Mouse (Mus musculus): ENCODE data around the gene C1qa. TPM values are rescaled to one million over a fixed set of nuclear protein-coding genes. Genes with fewer than 3 reads are reported as not detected.
A peak's percentile ranks its signal among the peaks of the same experiment; 100 is the strongest.

The C1qa gene
- 19.9 and 24.3 TPM in 2 replicates for polyA plus RNA-seq (2015; fragmentation: Nextera tagmentation; extraction: Ambion mirVana)

DNA sequence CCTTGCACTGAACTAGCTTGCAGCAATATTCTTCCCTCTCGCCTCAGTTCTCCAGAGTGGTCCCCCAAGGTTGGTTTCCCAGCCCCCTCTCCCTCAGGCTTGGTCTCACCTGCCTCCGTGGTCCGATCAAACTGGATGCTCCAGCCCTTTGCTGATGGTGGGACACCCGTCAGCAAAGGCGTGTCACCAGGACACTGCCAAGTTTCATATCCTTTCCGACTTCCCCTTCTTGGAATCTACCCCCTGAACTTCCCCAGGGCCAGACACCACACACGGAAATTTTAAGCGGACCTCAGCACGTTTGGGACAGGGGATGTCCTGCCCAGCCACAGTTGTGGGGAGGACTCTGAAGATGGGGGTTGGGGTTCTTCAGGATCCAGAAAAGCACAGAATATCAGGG is at the start of gene C1qa:
Gene C1qa (minus strand): TSS at position 167 of the 400 bp plus-strand sequence.
- H3K9me3 ChIP-seq (replicated peaks): no peaks in the 10 kb centered on the region
- no peak for ATAC-seq (replicated peaks; ENCODE audit: low FRiP score)
- no peak within 1 kb of the TSS for H3K9ac ChIP-seq
- H3K4me3 ChIP-seq (replicated peaks): no peak within 1 kb of the TSS
- no peak within 1 kb of the TSS for H3K27ac ChIP-seq
- H3K36me3 ChIP-seq: no peaks in the 10 kb centered on the region
- H3K27me3 ChIP-seq: peaks cover 49% of the 10 kb centered on the region
- peaks cover 13% of the 10 kb centered on the region; the same call in 1 of the 2 replicates for H3K4me1 ChIP-seq
- no peak within 1 kb of the TSS for H3K4me2 ChIP-seq
- WGBS: 77% methylated on average over 9 of the region's 9 CpGs

DNA sequence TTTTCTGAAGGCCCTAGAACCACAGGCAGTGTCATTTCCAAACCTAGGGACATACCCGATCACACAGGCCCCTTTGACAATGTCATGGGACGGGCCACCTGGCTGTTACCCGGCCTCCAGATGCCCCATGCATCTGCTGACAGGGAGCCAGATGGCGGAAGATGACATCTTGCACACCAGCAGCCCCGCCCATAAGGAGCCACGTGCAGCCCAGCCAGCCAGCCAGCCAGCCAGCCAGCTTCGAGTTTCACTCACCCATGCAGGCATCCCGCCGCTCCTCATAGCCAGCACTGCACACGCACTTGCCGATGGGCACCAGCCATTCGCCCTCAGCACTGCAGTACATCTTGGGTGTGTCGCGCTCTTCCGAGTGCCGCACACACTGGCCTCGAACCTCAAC is 46.8 kb upstream of the C1qa start:
- Histone ChIP-seq H3K27ac (no peak overlapping the region), H3K4me3 (replicated peaks) (no peak overlapping the region), H3K9ac (no peak overlapping the region), H3K36me3 (no peaks in the 10 kb centered on the region), H3K27me3 (peaks cover 81% of the 10 kb centered on the region), H3K9me3 (replicated peaks) (no peaks in the 10 kb centered on the region), H3K4me2 (no peak overlapping the region), H3K4me1 (peaks cover 24% of the 10 kb centered on the region)
- ATAC-seq (replicated peaks; ENCODE audit: low FRiP score): no peak
- WGBS: 55% methylated on average over 17 of the region's 17 CpGs

DNA sequence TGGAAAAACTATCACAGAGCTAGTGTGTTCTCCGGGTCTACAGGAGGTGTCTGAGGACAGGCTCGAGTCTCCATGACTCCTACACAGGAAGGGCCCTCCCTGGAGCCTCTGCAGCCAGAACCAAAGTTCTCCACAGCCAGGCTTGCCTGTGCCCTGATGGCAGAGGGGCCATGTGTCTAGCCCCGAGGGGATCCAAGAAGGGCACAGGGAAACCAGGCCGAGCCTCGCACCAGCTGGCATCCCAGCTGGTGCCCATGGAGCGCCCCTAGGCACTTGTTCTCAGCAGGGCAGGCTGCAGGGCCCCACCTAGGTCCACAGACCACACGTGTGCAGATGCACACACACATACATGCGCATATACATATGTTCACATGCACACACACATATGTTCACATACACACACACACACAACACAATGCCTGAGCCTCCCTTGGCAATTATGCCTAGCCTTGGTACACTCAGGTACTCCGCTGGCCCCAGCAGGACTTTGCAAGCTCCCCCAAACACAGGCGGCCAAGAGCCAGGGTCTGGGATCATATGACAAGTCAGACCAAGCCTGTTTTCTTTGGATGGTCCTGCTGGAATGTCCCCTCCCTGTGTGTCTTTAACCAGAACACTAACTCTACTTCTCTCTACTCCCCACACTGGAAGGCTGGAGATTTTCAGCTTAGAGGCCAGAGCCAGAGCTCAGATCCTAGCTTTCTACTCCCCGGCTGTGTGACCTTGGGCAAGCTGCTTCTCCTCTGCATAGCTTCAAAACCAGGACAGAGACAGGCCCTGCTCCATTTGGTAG is 46.2 kb upstream of the C1qa start:
- H3K9ac ChIP-seq: no peak overlapping the region
- H3K4me1 ChIP-seq: peaks cover 23% of the 10 kb centered on the region
- H3K27ac ChIP-seq: no peak overlapping the region
- H3K27me3 ChIP-seq: peaks cover 79% of the 10 kb centered on the region
- no peaks in the 10 kb centered on the region for H3K9me3 ChIP-seq (replicated peaks)
- no peak for ATAC-seq (replicated peaks; ENCODE audit: low FRiP score)
- WGBS: 68% methylated on average over 11 of the region's 11 CpGs
- no peak overlapping the region for H3K4me3 ChIP-seq (replicated peaks)
- no peaks in the 10 kb centered on the region for H3K36me3 ChIP-seq
- no peak overlapping the region for H3K4me2 ChIP-seq

DNA sequence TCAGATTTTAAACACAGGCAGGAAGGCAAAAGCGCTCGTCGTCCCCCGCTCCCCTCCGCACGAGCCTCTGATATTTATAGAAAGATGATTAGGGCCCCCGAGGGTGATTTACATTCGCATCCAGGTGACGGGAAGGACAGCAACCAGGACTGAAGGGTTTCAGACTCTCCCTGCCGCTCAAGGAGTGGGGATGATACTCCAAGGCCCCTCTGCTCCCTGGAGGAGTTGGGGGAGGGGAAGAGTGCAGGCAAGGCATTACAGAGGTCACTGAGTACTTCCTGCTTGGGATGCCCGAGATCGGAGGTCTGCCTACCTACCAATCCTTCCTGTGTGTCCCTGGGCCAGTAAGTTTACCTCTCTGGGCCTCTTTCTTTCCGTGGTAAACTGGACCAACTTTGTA is 44.6 kb upstream of the C1qa start:
- Histone ChIP-seq H3K36me3 (no peaks in the 10 kb centered on the region), H3K4me1 (peaks cover 20% of the 10 kb centered on the region), H3K9me3 (replicated peaks) (no peaks in the 10 kb centered on the region), H3K4me2 (no peak overlapping the region), H3K27me3 (peaks cover 68% of the 10 kb centered on the region), H3K27ac (no peak overlapping the region), H3K9ac (no peak overlapping the region), H3K4me3 (replicated peaks) (no peak overlapping the region)
- 20% methylated on average over 13 of the region's 13 CpGs for WGBS
- no peak for ATAC-seq (replicated peaks; ENCODE audit: low FRiP score)

DNA sequence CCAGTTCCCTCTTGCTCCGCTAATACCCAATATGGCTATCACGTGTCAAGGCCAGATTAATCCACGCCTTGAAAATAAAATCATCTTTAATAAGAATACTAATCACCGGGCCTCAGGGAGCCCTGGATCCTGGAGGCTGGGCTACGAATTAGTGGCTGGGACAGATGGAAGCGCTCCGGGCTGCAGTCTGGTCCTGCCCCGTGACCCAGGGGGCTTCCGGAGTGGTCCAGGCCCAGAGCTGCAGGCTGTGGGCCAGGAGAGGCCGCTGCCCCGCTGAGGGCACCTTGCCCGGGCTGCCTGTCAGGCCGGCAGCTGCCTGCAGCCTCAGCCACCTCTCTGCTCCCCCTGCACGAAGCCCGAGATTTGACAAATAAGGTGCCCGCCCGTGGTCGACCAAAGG is 44.2 kb upstream of the C1qa start:
- no peak overlapping the region for H3K9ac ChIP-seq
- H3K4me1 ChIP-seq: peaks cover 20% of the 10 kb centered on the region
- no peak for ATAC-seq (replicated peaks; ENCODE audit: low FRiP score)
- no peaks in the 10 kb centered on the region for H3K9me3 ChIP-seq (replicated peaks)
- H3K4me3 ChIP-seq (replicated peaks): no peak overlapping the region
- H3K4me2 ChIP-seq: no peak overlapping the region
- H3K36me3 ChIP-seq: no peaks in the 10 kb centered on the region
- 23% methylated on average over 18 of the region's 18 CpGs for WGBS
- H3K27ac ChIP-seq: no peak overlapping the region
- H3K27me3 ChIP-seq: peaks cover 64% of the 10 kb centered on the region

DNA sequence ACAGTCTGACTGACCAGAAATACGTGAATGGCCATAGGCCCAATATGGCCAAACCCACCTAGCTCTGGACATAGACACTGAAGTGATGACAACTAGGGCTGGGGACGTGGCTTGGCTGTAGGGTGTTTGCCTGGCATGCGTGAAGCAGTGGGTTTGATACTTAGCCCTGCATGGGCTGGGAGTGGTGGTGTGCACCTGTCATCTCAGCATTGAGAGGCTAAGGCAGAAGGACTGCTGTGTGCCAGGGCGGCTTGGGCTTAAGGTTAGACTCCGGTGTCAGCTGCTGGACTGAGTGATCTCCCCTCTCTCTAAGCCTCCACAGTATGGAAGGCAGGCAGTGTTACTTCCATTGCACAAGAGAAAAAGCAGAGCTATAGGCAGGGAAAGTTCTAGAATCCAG is 39.3 kb upstream of the C1qa start:
- 91% methylated on average over 5 of the region's 5 CpGs for WGBS

DNA sequence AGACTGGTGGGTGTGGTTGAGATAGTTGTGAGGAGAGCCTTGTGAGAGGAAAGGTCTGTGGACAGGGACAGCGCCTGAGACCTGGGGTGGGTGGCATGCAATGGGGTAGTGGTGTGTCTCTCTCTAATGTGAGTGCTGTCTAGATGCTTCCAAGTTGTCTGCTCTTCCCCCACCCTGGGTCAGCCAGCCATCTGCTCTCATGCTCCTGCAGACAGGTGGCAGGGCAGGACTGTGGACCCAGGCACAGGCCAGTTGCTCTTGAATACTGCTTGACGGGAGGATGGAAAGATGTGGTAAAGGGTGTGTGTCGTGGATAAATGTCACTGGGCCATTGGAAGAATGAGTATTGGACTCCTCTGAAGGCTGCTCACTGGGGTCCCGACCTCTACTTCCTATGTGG is 38.7 kb upstream of the C1qa start:
- no peak for ATAC-seq (replicated peaks; ENCODE audit: low FRiP score)
- Histone ChIP-seq H3K9ac (no peak overlapping the region), H3K27ac (no peak overlapping the region), H3K27me3 (peaks cover 29% of the 10 kb centered on the region), H3K36me3 (no peaks in the 10 kb centered on the region), H3K4me3 (replicated peaks) (no peak overlapping the region), H3K4me2 (no peak overlapping the region), H3K9me3 (replicated peaks) (no peaks in the 10 kb centered on the region), H3K4me1 (no peaks in the 10 kb centered on the region)
- 71% methylated on average over 4 of the region's 4 CpGs for WGBS

More for the DNA sequence above, 39.3 kb upstream of the C1qa start:
- Histone ChIP-seq H3K9ac (no peak overlapping the region), H3K36me3 (no peaks in the 10 kb centered on the region), H3K4me1 (peaks cover 6% of the 10 kb centered on the region), H3K27ac (no peak overlapping the region), H3K4me3 (replicated peaks) (no peak overlapping the region), H3K27me3 (peaks cover 32% of the 10 kb centered on the region), H3K9me3 (replicated peaks) (no peaks in the 10 kb centered on the region), H3K4me2 (no peak overlapping the region)
- no peak for ATAC-seq (replicated peaks; ENCODE audit: low FRiP score)

DNA sequence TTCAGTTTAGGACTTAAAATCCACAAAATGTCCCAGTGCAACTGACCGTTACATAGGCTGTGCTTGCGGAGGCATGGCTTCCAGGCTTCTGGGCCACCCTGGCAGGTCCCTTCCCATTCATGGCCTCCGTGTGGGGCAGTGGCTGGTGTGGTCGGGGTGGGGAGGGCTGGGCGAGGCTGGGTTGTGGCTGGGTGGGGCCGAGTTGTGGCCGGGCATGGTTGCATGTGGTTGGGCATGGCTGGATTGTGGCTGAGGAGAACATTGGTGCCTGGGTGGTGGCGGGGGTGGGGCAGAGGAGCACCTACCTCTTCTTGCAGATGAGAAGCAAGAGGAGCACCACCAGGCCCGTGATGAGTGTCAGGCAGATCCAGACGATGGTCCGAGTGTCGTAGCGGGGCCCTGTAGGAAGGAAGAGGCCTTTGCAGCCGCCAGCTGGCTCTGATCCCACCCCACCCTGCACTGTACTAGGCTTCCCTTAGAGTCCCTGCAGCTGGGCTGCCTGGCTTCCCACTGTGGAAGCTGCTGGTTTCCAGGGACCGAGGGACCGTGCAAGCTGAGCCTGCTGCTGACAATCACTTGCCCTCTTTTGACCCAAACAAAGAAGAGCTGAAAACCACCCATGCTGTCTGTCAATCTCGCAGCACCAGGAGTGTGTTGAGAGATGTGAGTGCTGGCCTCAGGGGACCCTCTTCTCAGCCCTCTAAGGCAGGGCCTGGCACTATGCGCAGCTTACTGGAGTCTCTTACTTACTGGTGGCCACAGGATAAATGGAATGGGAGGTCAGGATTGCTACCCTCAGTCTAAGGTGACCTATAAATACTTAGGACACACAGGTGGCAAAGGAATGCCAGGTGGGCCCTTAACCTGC is 36.4 kb upstream of the C1qa start:
- no peak overlapping the region for H3K4me3 ChIP-seq (replicated peaks)
- no peaks in the 10 kb centered on the region for H3K9me3 ChIP-seq (replicated peaks)
- no peaks in the 10 kb centered on the region for H3K36me3 ChIP-seq
- no peaks in the 10 kb centered on the region for H3K4me1 ChIP-seq
- ATAC-seq (replicated peaks; ENCODE audit: low FRiP score): no peak
- 61% methylated on average over 18 of the region's 18 CpGs for WGBS
- peaks cover 17% of the 10 kb centered on the region for H3K27me3 ChIP-seq
- H3K4me2 ChIP-seq: no peak overlapping the region
- no peak overlapping the region for H3K27ac ChIP-seq
- no peak overlapping the region for H3K9ac ChIP-seq

DNA sequence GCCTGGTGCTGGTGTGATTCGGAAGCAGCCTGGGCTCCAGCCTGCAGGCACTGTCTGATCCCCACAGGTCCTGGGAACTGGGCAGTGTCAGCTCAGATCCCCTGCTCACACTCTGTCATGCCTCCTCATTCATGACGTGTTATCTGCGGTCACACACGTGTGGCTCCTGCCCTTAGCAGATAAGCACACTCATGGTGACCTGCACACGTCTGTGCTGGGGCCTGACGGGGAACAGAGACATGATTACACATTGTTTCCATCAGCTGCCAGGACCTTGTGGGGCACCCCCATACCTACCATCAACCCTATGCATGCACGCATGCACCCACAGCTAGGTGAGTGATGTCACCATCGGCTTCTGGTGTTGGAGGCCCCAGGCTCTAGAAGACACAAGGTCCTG is 31.9 kb upstream of the C1qa start:
- Histone ChIP-seq H3K4me3 (replicated peaks) (no peak overlapping the region), H3K9me3 (replicated peaks) (no peaks in the 10 kb centered on the region), H3K27me3 (peaks cover 51% of the 10 kb centered on the region), H3K27ac (no peak overlapping the region), H3K9ac (no peak overlapping the region), H3K36me3 (no peaks in the 10 kb centered on the region), H3K4me1 (no peaks in the 10 kb centered on the region), H3K4me2 (no peak overlapping the region)
- 81% methylated on average over 8 of the region's 8 CpGs for WGBS
- peak; percentile 46; the same call in 1 of the 2 replicates for ATAC-seq (replicated peaks; ENCODE audit: low FRiP score)

DNA sequence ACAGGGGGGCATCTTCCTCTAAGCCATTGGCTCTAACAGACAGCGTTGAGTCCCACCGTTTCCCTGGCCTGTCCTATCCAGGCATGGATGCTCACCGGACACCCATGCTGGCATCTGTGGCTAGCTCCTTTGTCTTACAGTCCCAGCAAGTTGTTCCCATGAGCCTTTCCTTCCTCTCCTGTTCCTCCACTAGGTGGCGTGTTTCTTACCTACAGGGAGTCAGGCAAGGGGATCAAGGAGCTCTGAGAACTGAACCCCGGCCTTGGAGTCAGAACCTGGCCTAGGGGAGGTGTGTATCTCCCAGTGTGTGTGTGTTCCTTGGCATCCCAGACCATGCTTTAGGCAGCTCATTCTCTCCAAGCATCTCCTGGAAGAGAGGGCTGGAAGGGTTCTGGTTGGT is 30.3 kb upstream of the C1qa start:
- H3K4me1 ChIP-seq: no peaks in the 10 kb centered on the region
- ATAC-seq (replicated peaks; ENCODE audit: low FRiP score): no peak
- no peak overlapping the region for H3K27ac ChIP-seq
- peaks cover 58% of the 10 kb centered on the region for H3K27me3 ChIP-seq
- H3K4me3 ChIP-seq (replicated peaks): no peak overlapping the region
- WGBS: 10% methylated on average over 5 of the region's 5 CpGs
- H3K9ac ChIP-seq: no peak overlapping the region
- H3K9me3 ChIP-seq (replicated peaks): no peaks in the 10 kb centered on the region
- no peaks in the 10 kb centered on the region for H3K36me3 ChIP-seq
- H3K4me2 ChIP-seq: no peak overlapping the region

DNA sequence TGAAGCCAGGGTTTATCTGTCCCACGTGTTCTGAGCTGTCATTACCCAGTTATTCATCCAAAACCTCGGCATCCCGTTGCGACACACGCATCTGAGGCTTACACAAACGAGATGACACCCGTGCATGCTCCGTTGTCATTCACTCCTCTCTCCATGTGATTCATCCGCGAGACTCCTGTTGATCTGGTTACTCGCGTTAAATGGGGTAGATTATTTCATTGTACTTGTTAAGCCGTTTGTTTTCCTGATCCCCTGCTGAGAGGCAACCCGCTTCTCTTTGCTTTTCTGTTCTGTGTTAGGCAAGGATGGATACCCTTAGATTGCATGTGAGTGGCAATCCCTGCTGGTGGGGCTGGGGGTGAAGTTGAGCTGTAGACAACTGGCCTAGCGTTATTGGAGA is 27.2 kb upstream of the C1qa start:
- Histone ChIP-seq H3K4me3 (replicated peaks) (no peak overlapping the region), H3K9ac (no peak overlapping the region), H3K27ac (no peak overlapping the region), H3K9me3 (replicated peaks) (no peaks in the 10 kb centered on the region), H3K4me2 (no peak overlapping the region), H3K27me3 (peaks cover 56% of the 10 kb centered on the region), H3K4me1 (no peaks in the 10 kb centered on the region), H3K36me3 (no peaks in the 10 kb centered on the region)
- ATAC-seq (replicated peaks; ENCODE audit: low FRiP score): no peak
- 20% methylated on average over 15 of the region's 15 CpGs for WGBS

DNA sequence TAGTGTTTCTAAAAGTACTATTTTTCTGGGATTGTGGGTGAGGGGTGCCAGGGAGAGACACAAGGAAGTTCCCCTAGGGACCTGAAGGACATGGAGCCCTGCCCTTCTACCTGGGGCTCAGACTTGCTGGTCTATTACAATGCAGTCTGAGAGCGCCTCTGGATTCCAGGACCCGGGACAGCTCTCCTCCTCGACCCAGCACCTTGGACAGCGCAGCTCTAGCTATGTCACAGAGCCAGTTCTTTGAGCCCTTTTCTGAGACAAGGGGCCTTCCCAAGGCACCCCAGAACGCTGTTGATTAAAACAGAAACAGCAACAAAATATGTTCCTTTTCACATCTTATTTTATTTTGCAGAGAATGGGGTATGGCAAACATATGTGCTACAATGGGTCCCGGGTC is 25.9 kb upstream of the C1qa start:
- no peak overlapping the region for H3K9ac ChIP-seq
- no peaks in the 10 kb centered on the region for H3K9me3 ChIP-seq (replicated peaks)
- ATAC-seq (replicated peaks; ENCODE audit: low FRiP score): no peak
- H3K27me3 ChIP-seq: peaks cover 54% of the 10 kb centered on the region
- no peak overlapping the region for H3K27ac ChIP-seq
- 5% methylated on average over 6 of the region's 6 CpGs for WGBS
- H3K36me3 ChIP-seq: no peaks in the 10 kb centered on the region
- H3K4me3 ChIP-seq (replicated peaks): no peak overlapping the region
- no peak overlapping the region for H3K4me2 ChIP-seq
- no peaks in the 10 kb centered on the region for H3K4me1 ChIP-seq

Data from kidney, embryonic 15.5 days (tissue).